Comparison of ENCODE assay signal across 21 mouse cellular contexts in genomic region chr10:41632062-41632461, GRCm38 (mm10).
DNase-seq lines count a peak whose midpoint lies in the region; ATAC-seq and TF ChIP-seq lines count a peak whose summit lies in the region.
"Had no signal": no experiment of that assay in that cellular context is flagged by ENCODE, and none has a peak within 500 bp of the region (broad histone marks: within the 10 kb centered on the region; RNA-seq: fewer than 3 reads in every experiment).

No protein-coding gene starts in this region.

- H3K4me3 ChIP-seq in gastrocnemius, adult 2 months, result no peak overlapping the region
- H3K4me3 ChIP-seq in liver, postnatal 0 days (ENCODE audit: low read depth, low read length), result no peak overlapping the region
- no peak overlapping the region for H3K4me3 ChIP-seq in liver, embryonic 12.5 days
- no peak overlapping the region for H3K4me3 ChIP-seq in MEL (ENCODE audit: control insufficient read depth in 1 of 2, insufficient read depth in 1 of 2, low read depth in 2 of 2, low read length in 2 of 2)
- H3K4me3 ChIP-seq in midbrain, embryonic 10.5 days, result no peak overlapping the region
- H3K4me3 ChIP-seq: forebrain, embryonic 10.5 days; heart, embryonic 12.5 days; limb, embryonic 15.5 days; megakaryocyte, embryonic 14.5 days had no signal

- TF ChIP-seq POLR2A in MEL (IDR thresholded peaks at IDR 0.05; ENCODE audit: control insufficient read depth in 1 of 2, insufficient read depth in 1 of 2, low read depth in 1 of 2, low read length in 2 of 2, poor library complexity in 1 of 2), result no peak

- no peak overlapping the region for H3K27ac ChIP-seq in gastrocnemius, adult 2 months
- no peak overlapping the region for H3K27ac ChIP-seq in liver, postnatal 0 days (ENCODE audit: low read depth)
- H3K27ac ChIP-seq in liver, embryonic 12.5 days, result no peak overlapping the region
- H3K27ac ChIP-seq in MEL (ENCODE audit: control insufficient read depth, low read depth, low read length), result no peak overlapping the region
- H3K27ac ChIP-seq in midbrain, embryonic 10.5 days (replicated peaks), result no peak overlapping the region
- H3K27ac ChIP-seq: forebrain, embryonic 10.5 days; hindbrain, embryonic 14.5 days; limb, embryonic 15.5 days had no signal

- H3K27me3 ChIP-seq in liver, postnatal 0 days (ENCODE audit: insufficient read depth, low read length), result no peaks in the 10 kb centered on the region
- no peaks in the 10 kb centered on the region for H3K27me3 ChIP-seq in liver, embryonic 12.5 days (replicated peaks)
- H3K27me3 ChIP-seq in MEL (ENCODE audit: control insufficient read depth in 1 of 2, insufficient read depth in 2 of 2, low read length in 2 of 2), result peaks cover 0 to 2% of the 10 kb centered on the region in 2 experiments; a peak in 3 of 4 replicates
- H3K27me3 ChIP-seq in midbrain, embryonic 10.5 days (ENCODE audit: low read depth, poor library complexity, severe bottlenecking), result no peaks in the 10 kb centered on the region
- H3K27me3 ChIP-seq: heart, embryonic 12.5 days; limb, embryonic 15.5 days had no signal

- H3K9me3 ChIP-seq in liver, postnatal 0 days (ENCODE audit: low read length), result no peaks in the 10 kb centered on the region
- no peaks in the 10 kb centered on the region for H3K9me3 ChIP-seq in liver, embryonic 12.5 days (replicated peaks)
- no peaks in the 10 kb centered on the region for H3K9me3 ChIP-seq in MEL (replicated peaks; ENCODE audit: insufficient read depth, low read length)
- H3K9me3 ChIP-seq in midbrain, embryonic 10.5 days (replicated peaks), result no peaks in the 10 kb centered on the region
- H3K9me3 ChIP-seq: forebrain, embryonic 10.5 days; limb, embryonic 15.5 days had no signal

- 80% methylated on average over 1 of the region's 1 CpGs for WGBS in liver, postnatal 0 days (ENCODE audit: insufficient replicate concordance)
- WGBS in liver, embryonic 12.5 days (ENCODE audit: insufficient replicate concordance), result 91% methylated on average over 1 of the region's 1 CpGs
- WGBS in midbrain, embryonic 10.5 days, result 96% methylated on average over 1 of the region's 1 CpGs

- peak; percentile 29; the same call in 1 of the 2 replicates for TF ChIP-seq CTCF in gastrocnemius, adult 2 months (IDR thresholded peaks at IDR 0.05)
- peak; percentile 30; the same call in 1 of the 2 replicates for TF ChIP-seq CTCF in liver, postnatal 0 days (IDR thresholded peaks at IDR 0.05; ENCODE audit: low read depth)
- peak; percentile 30 to 51 (median 40); a peak in 5 of 6 replicates for TF ChIP-seq CTCF in MEL (IDR thresholded peaks at IDR 0.05 in 2 of 3, conservative IDR thresholded peaks at IDR 0.05 in 1 of 3; ENCODE audit: control insufficient read depth in 1 of 3, insufficient read depth in 1 of 3, low read depth in 2 of 3, low read length in 3 of 3, poor library complexity in 1 of 3, severe bottlenecking in 1 of 3)

- no peak for TF ChIP-seq EP300 in liver, postnatal 0 days (IDR thresholded peaks at IDR 0.05; ENCODE audit: low read depth)
- no peak for TF ChIP-seq EP300 in MEL (IDR thresholded peaks at IDR 0.05; ENCODE audit: low read depth in 1 of 2, low read length in 2 of 2)

- ATAC-seq in liver, postnatal 0 days, result no peak
- ATAC-seq in liver, embryonic 12.5 days, result no peak
- ATAC-seq: midbrain, embryonic 16.5 days had no signal

- no peaks in the 10 kb centered on the region for H3K79me2 ChIP-seq in MEL (ENCODE audit: control insufficient read depth, insufficient read depth, low read length, poor library complexity)

- H3K9ac ChIP-seq in liver, postnatal 0 days (replicated peaks), result no peak overlapping the region
- no peak overlapping the region for H3K9ac ChIP-seq in liver, embryonic 12.5 days
- H3K9ac ChIP-seq in MEL (ENCODE audit: control insufficient read depth, low read depth, low read length, poor library complexity, severe bottlenecking), result no peak overlapping the region
- H3K9ac ChIP-seq: heart, embryonic 12.5 days; hindbrain, embryonic 14.5 days; limb, embryonic 15.5 days had no signal

- no peak overlapping the region for H3K4me2 ChIP-seq in liver, postnatal 0 days (ENCODE audit: low read depth, low read length)
- H3K4me2 ChIP-seq in liver, embryonic 12.5 days, result no peak overlapping the region
- H3K4me2 ChIP-seq: heart, embryonic 12.5 days; hindbrain, embryonic 14.5 days; limb, embryonic 15.5 days had no signal

- no peaks in the 10 kb centered on the region for H3K4me1 ChIP-seq in liver, postnatal 0 days (ENCODE audit: insufficient read depth)
- H3K4me1 ChIP-seq in liver, embryonic 12.5 days, result no peaks in the 10 kb centered on the region
- no peaks in the 10 kb centered on the region for H3K4me1 ChIP-seq in MEL (ENCODE audit: control insufficient read depth in 1 of 2, insufficient read depth in 2 of 2, low read length in 2 of 2)
- H3K4me1 ChIP-seq in midbrain, embryonic 10.5 days, result no peaks in the 10 kb centered on the region
- H3K4me1 ChIP-seq: heart, embryonic 12.5 days; limb, embryonic 15.5 days; megakaryocyte, embryonic 14.5 days had no signal

- DNase-seq in gastrocnemius, adult 2 months, result no peak
- no peak for DNase-seq in gastrocnemius, postnatal 14 days
- DNase-seq in liver, postnatal 0 days, result no peak
- DNase-seq in MEL (ENCODE audit: low read depth, low spot score), result peak; percentile 32
- peak; percentile 42 for DNase-seq in induced T-regulatory cell, adult 2 months (ENCODE audit: low read depth)
- DNase-seq in midbrain, embryonic 10.5 days (ENCODE audit: low spot score), result no peak
- DNase-seq in embryo, embryonic 9.5 days (ENCODE audit: extremely low spot score), result no peak
- DNase-seq: adrenal gland, adult 2 months; cerebellum, adult 18-20 months; cerebellum, postnatal 36 days; kidney, adult 11 months; kidney, postnatal 10 days; lung, postnatal 10 days; retina, postnatal 1 day had no signal

- intact Hi-C loops in gastrocnemius, adult 2 months (cut with DNase I), result no loop called here
- intact Hi-C loops in gastrocnemius, postnatal 14 days (cut with DNase I; ENCODE audit: low total_unique reads), result no loop called here

- H3K36me3 ChIP-seq in liver, postnatal 0 days (replicated peaks; ENCODE audit: insufficient read depth, low read length), result no peaks in the 10 kb centered on the region
- no peaks in the 10 kb centered on the region for H3K36me3 ChIP-seq in liver, embryonic 12.5 days
- H3K36me3 ChIP-seq in MEL (ENCODE audit: control insufficient read depth in 1 of 2, insufficient read depth in 2 of 2, low read length in 2 of 2), result no peaks in the 10 kb centered on the region
- H3K36me3 ChIP-seq in midbrain, embryonic 10.5 days, result no peaks in the 10 kb centered on the region
- H3K36me3 ChIP-seq: forebrain, embryonic 10.5 days; heart, embryonic 12.5 days; limb, embryonic 15.5 days had no signal

- TF ChIP-seq RAD21 in MEL (IDR thresholded peaks at IDR 0.05; ENCODE audit: low read depth, low read length), result peak; percentile 49

TF ChIP-seq in MEL, 35 proteins besides CTCF, POLR2A, EP300 and RAD21:
- TF ChIP-seq SMC3 (IDR thresholded peaks at IDR 0.05; ENCODE audit: low read depth, low read length), result peak; percentile 51
- peak; percentile 39; the same call in 1 of the 2 replicates for TF ChIP-seq ZC3H11A (IDR thresholded peaks at IDR 0.05; ENCODE audit: low read depth, low read length)
- no peak for TF ChIP-seq MYC (IDR thresholded peaks at IDR 0.05; ENCODE audit: low read depth, low read length)
- TF ChIP-seq MAX (IDR thresholded peaks at IDR 0.05; ENCODE audit: low read length), result no peak

Comparison
In these comparisons a context has a peak if more than half of its experiments do, and no peak if none do; other contexts are left out.
1. DNase-seq: peak in MEL (single experiment) and induced T-regulatory cell, adult 2 months (single experiment); none in gastrocnemius, adult 2 months (single experiment), gastrocnemius, postnatal 14 days (single experiment), liver, postnatal 0 days (single experiment), midbrain, embryonic 10.5 days (single experiment) and embryo, embryonic 9.5 days (single experiment).
2. Peak in every context shown above with its lines, with median percentiles within 50 percentile points of each other: CTCF ChIP-seq.